Mouse (Mus musculus) brown adipose tissue, adult 24 weeks (tissue): Measurements from ENCODE around the gene Stmnd1. TPM values are rescaled to one million over a fixed set of nuclear protein-coding genes. Genes with fewer than 3 reads are reported as not detected.
A peak's percentile ranks its signal among the peaks of the same experiment; 100 is the strongest.
"Not testable (repeated sequence)": the region's sequence is repeated elsewhere in the genome, so short reads cannot be mapped to it uniquely, and the experiment has no call there.

Experiments used
- H3K27ac ChIP-seq: fragments of 200-500 bp; replicated peaks from 2 replicates; pipeline ENCODE4 v1.5.1; 2012; ENCODE audit warnings: low read depth, mild to moderate bottlenecking, low read length
- H3K4me1 ChIP-seq: fragments of 200-500 bp; 2 replicates; pipeline ENCODE4 v1.6.1; 2012; ENCODE audit warnings: low read length, mixed read lengths; ENCODE audit not compliant: control insufficient read depth, insufficient read depth, insufficient read length
- H3K4me3 ChIP-seq: fragments of 200-500 bp; 2 replicates; pipeline ENCODE4 v1.5.1; 2012; ENCODE audit warnings: low read depth, mild to moderate bottlenecking, low read length, moderate library complexity; ENCODE audit not compliant: insufficient read depth
- polyA plus RNA-seq: library from polyadenylated mRNA; stranded (reverse); fragments of >200 nt; gene quantifications from 2 replicates; pipeline ENCODE4 v1.2.4, GENCODE M21; 2012; ENCODE audit not compliant: missing spikeins, insufficient read depth, insufficient read length

Gene Stmnd1
- polyA plus RNA-seq = 1.0 TPM in 1 of 2 replicates, not detected in the other

- Histone ChIP-seq H3K4me3 (no peak within 1 kb of the TSS), H3K4me1 (peaks cover 4% of the 10 kb centered on the region; the same call in 1 of the 2 replicates), H3K27ac (peak within 1 kb of the TSS; percentile 27)
Observed at GRCm38 (mm10) chr13:46273453-46274110, at the start of gene Stmnd1. Gene Stmnd1 (plus strand): TSS chr13:46273721.

- Histone ChIP-seq H3K4me1 (no peaks in the 10 kb centered on the region), H3K27ac (peak overlapping the region; percentile 53), H3K4me3 (no peak overlapping the region)
Observed at GRCm38 (mm10) chr13:46226956-46227355, 46.6 kb upstream of the Stmnd1 start.

- no peak overlapping the region for H3K4me3 ChIP-seq
- H3K27ac ChIP-seq = no peak overlapping the region
- no peaks in the 10 kb centered on the region for H3K4me1 ChIP-seq
Observed at GRCm38 (mm10) chr13:46227486-46227885, 46.0 kb upstream of the Stmnd1 start.

GRCm38 (mm10) chr13:46228750-46229149 lies 44.8 kb upstream of the Stmnd1 start:
- not testable (repeated sequence) for H3K4me3 ChIP-seq, H3K27ac ChIP-seq, H3K4me1 ChIP-seq

- H3K4me1 ChIP-seq = no peaks in the 10 kb centered on the region
- no peak overlapping the region for H3K27ac ChIP-seq
- H3K4me3 ChIP-seq = no peak overlapping the region
Observed at GRCm38 (mm10) chr13:46231514-46232085, 41.9 kb upstream of the Stmnd1 start.

GRCm38 (mm10) chr13:46237723-46238349 lies 35.7 kb upstream of the Stmnd1 start:
- Histone ChIP-seq H3K4me1 (no peaks in the 10 kb centered on the region), H3K4me3 (no peak overlapping the region), H3K27ac (no peak overlapping the region)

- Histone ChIP-seq H3K4me3 (no peak overlapping the region), H3K4me1 (no peaks in the 10 kb centered on the region), H3K27ac (no peak overlapping the region)
Observed at GRCm38 (mm10) chr13:46238796-46239195, 34.7 kb upstream of the Stmnd1 start.

- no peak overlapping the region for H3K27ac ChIP-seq
- H3K4me3 ChIP-seq = no peak overlapping the region
- no peaks in the 10 kb centered on the region for H3K4me1 ChIP-seq
Observed at GRCm38 (mm10) chr13:46241391-46242188, 31.9 kb upstream of the Stmnd1 start.

- no peak overlapping the region for H3K27ac ChIP-seq
- no peaks in the 10 kb centered on the region for H3K4me1 ChIP-seq
- no peak overlapping the region for H3K4me3 ChIP-seq
Observed at GRCm38 (mm10) chr13:46253753-46254152, 19.8 kb upstream of the Stmnd1 start.

- no peaks in the 10 kb centered on the region for H3K4me1 ChIP-seq
- H3K4me3 ChIP-seq = no peak overlapping the region
- H3K27ac ChIP-seq = no peak overlapping the region
Observed at GRCm38 (mm10) chr13:46254171-46254570, 19.4 kb upstream of the Stmnd1 start.

GRCm38 (mm10) chr13:46255616-46256015 lies 17.9 kb upstream of the Stmnd1 start:
- Histone ChIP-seq H3K4me1 (no peaks in the 10 kb centered on the region), H3K4me3 (no peak overlapping the region), H3K27ac (no peak overlapping the region)

- Histone ChIP-seq H3K27ac (no peak overlapping the region), H3K4me3 (no peak overlapping the region), H3K4me1 (no peaks in the 10 kb centered on the region)
Observed at GRCm38 (mm10) chr13:46257847-46258246, 15.7 kb upstream of the Stmnd1 start.

- H3K27ac ChIP-seq = no peak overlapping the region
- no peak overlapping the region for H3K4me3 ChIP-seq
- H3K4me1 ChIP-seq = no peaks in the 10 kb centered on the region
Observed at GRCm38 (mm10) chr13:46259526-46259925, 14.0 kb upstream of the Stmnd1 start.

- H3K27ac ChIP-seq = no peak overlapping the region
- H3K4me3 ChIP-seq = no peak overlapping the region
- H3K4me1 ChIP-seq = no peaks in the 10 kb centered on the region
Observed at GRCm38 (mm10) chr13:46261244-46261643, 12.3 kb upstream of the Stmnd1 start.

- no peak overlapping the region for H3K27ac ChIP-seq
- peaks cover 4% of the 10 kb centered on the region; the same call in 1 of the 2 replicates for H3K4me1 ChIP-seq
- H3K4me3 ChIP-seq = no peak overlapping the region
Observed at GRCm38 (mm10) chr13:46267783-46268182, 5.7 kb upstream of the Stmnd1 start.
